Mouse (Mus musculus): Measurements from ENCODE around the gene Nodal. TPM values are rescaled to one million over a fixed set of nuclear protein-coding genes. Genes with fewer than 3 reads are reported as not detected.

Gene Nodal
- polyA plus RNA-seq (2012; rRNA removed), result 0.15 and 0.24 TPM in 2 replicates

GRCm38 (mm10) chr10:61417672-61418071, at the start of gene Nodal:
TSS of gene Nodal (plus strand) at chr10:61417972.
- Histone ChIP-seq H3K4me3 (replicated peaks; ENCODE audit: extremely low read depth, low read depth, low read length) (peak within 1 kb of the TSS; percentile 58), H3K4me1 (ENCODE audit: control insufficient read depth, insufficient read depth, low read length) (peaks cover 4% of the 10 kb centered on the region)
- no peak for DNase-seq
- WGBS, result 45% methylated on average over 10 of the region's 10 CpGs
- TF ChIP-seq CTCF (IDR thresholded peaks at IDR 0.05; ENCODE audit: insufficient read depth, low read length) (no peak), POLR2A (IDR thresholded peaks at IDR 0.05; ENCODE audit: borderline replicate concordance, extremely low read depth, low read depth, low read length) (no peak)

GRCm38 (mm10) chr10:61369755-61370154, 48.0 kb upstream of the Nodal start:
- no peak overlapping the region for H3K4me3 ChIP-seq (replicated peaks; ENCODE audit: extremely low read depth, low read depth, low read length)
- TF ChIP-seq POLR2A (IDR thresholded peaks at IDR 0.05; ENCODE audit: borderline replicate concordance, extremely low read depth, low read depth, low read length) (no peak), CTCF (IDR thresholded peaks at IDR 0.05; ENCODE audit: insufficient read depth, low read length) (no peak)
- WGBS, result 41% methylated on average over 5 of the region's 5 CpGs
- no peak for DNase-seq
- peaks cover 47% of the 10 kb centered on the region for H3K4me1 ChIP-seq (ENCODE audit: control insufficient read depth, insufficient read depth, low read length)

- Histone ChIP-seq H3K4me3 (replicated peaks; ENCODE audit: extremely low read depth, low read depth, low read length) (no peak overlapping the region), H3K4me1 (ENCODE audit: control insufficient read depth, insufficient read depth, low read length) (peaks cover 51% of the 10 kb centered on the region)
- no peak for DNase-seq
- no peak for TF ChIP-seq POLR2A (IDR thresholded peaks at IDR 0.05; ENCODE audit: borderline replicate concordance, extremely low read depth, low read depth, low read length)
- no peak for TF ChIP-seq CTCF (IDR thresholded peaks at IDR 0.05; ENCODE audit: insufficient read depth, low read length)
- WGBS, result 39% methylated on average over 18 of the region's 18 CpGs
Observed at GRCm38 (mm10) chr10:61370273-61370979, 47.3 kb upstream of the Nodal start.

GRCm38 (mm10) chr10:61371884-61372584, 45.7 kb upstream of the Nodal start:
- Histone ChIP-seq H3K4me3 (replicated peaks; ENCODE audit: extremely low read depth, low read depth, low read length) (no peak overlapping the region), H3K4me1 (ENCODE audit: control insufficient read depth, insufficient read depth, low read length) (peaks cover 45% of the 10 kb centered on the region)
- DNase-seq, result no peak
- TF ChIP-seq CTCF (IDR thresholded peaks at IDR 0.05; ENCODE audit: insufficient read depth, low read length), result no peak
- TF ChIP-seq POLR2A (IDR thresholded peaks at IDR 0.05; ENCODE audit: borderline replicate concordance, extremely low read depth, low read depth, low read length), result no peak
- 59% methylated on average over 9 of the region's 9 CpGs for WGBS

- TF ChIP-seq POLR2A (IDR thresholded peaks at IDR 0.05; ENCODE audit: borderline replicate concordance, extremely low read depth, low read depth, low read length) (no peak), CTCF (IDR thresholded peaks at IDR 0.05; ENCODE audit: insufficient read depth, low read length) (no peak)
- Histone ChIP-seq H3K4me3 (replicated peaks; ENCODE audit: extremely low read depth, low read depth, low read length) (no peak overlapping the region), H3K4me1 (ENCODE audit: control insufficient read depth, insufficient read depth, low read length) (peaks cover 48% of the 10 kb centered on the region)
- 36% methylated on average over 4 of the region's 4 CpGs for WGBS
- no peak for DNase-seq
Observed at GRCm38 (mm10) chr10:61372585-61372923, 45.2 kb upstream of the Nodal start.

- WGBS, result 13% methylated on average over 4 of the region's 4 CpGs
- H3K4me1 ChIP-seq (ENCODE audit: control insufficient read depth, insufficient read depth, low read length), result peaks cover 59% of the 10 kb centered on the region
- no peak for TF ChIP-seq CTCF (IDR thresholded peaks at IDR 0.05; ENCODE audit: insufficient read depth, low read length)
- no peak for TF ChIP-seq POLR2A (IDR thresholded peaks at IDR 0.05; ENCODE audit: borderline replicate concordance, extremely low read depth, low read depth, low read length)
- no peak for DNase-seq
- H3K4me3 ChIP-seq (replicated peaks; ENCODE audit: extremely low read depth, low read depth, low read length), result peak overlapping the region; percentile 6
Observed at GRCm38 (mm10) chr10:61374076-61374475, 43.7 kb upstream of the Nodal start.

- DNase-seq, result no peak
- Histone ChIP-seq H3K4me1 (ENCODE audit: control insufficient read depth, insufficient read depth, low read length) (peaks cover 62% of the 10 kb centered on the region), H3K4me3 (replicated peaks; ENCODE audit: extremely low read depth, low read depth, low read length) (no peak overlapping the region)
- 39% methylated on average over 6 of the region's 6 CpGs for WGBS
- TF ChIP-seq POLR2A (IDR thresholded peaks at IDR 0.05; ENCODE audit: borderline replicate concordance, extremely low read depth, low read depth, low read length), result no peak
- TF ChIP-seq CTCF (IDR thresholded peaks at IDR 0.05; ENCODE audit: insufficient read depth, low read length), result no peak
Observed at GRCm38 (mm10) chr10:61374771-61375481, 42.8 kb upstream of the Nodal start.

GRCm38 (mm10) chr10:61378050-61378449, 39.7 kb upstream of the Nodal start:
- TF ChIP-seq CTCF (IDR thresholded peaks at IDR 0.05; ENCODE audit: insufficient read depth, low read length), result no peak
- DNase-seq, result no peak
- 67% methylated on average over 5 of the region's 5 CpGs for WGBS
- H3K4me3 ChIP-seq (replicated peaks; ENCODE audit: extremely low read depth, low read depth, low read length), result no peak overlapping the region
- peaks cover 47% of the 10 kb centered on the region for H3K4me1 ChIP-seq (ENCODE audit: control insufficient read depth, insufficient read depth, low read length)

GRCm38 (mm10) chr10:61378698-61379097, 39.1 kb upstream of the Nodal start:
- no peak for DNase-seq
- TF ChIP-seq CTCF (IDR thresholded peaks at IDR 0.05; ENCODE audit: insufficient read depth, low read length), result no peak
- TF ChIP-seq POLR2A (IDR thresholded peaks at IDR 0.05; ENCODE audit: borderline replicate concordance, extremely low read depth, low read depth, low read length), result no peak
- 57% methylated on average over 5 of the region's 5 CpGs for WGBS
- Histone ChIP-seq H3K4me1 (ENCODE audit: control insufficient read depth, insufficient read depth, low read length) (peaks cover 44% of the 10 kb centered on the region), H3K4me3 (replicated peaks; ENCODE audit: extremely low read depth, low read depth, low read length) (no peak overlapping the region)
